Mouse (Mus musculus) gastrocnemius, adult 8-10 months (tissue): ENCODE results near the gene Ppp1r9b. TPM values are rescaled to one million over a fixed set of nuclear protein-coding genes. Genes with fewer than 3 reads are reported as not detected.
"Not testable (repeated sequence)": the region's sequence is repeated elsewhere in the genome, so short reads cannot be mapped to it uniquely, and the experiment has no call there.

ENCODE experiments used
- DNase-seq, 2 experiments: peaks; one replicate each; pipeline ENCODE4 v3.0.0; 2022; ENCODE audit warnings: low spot score in 2 of 2
- total RNA-seq, 4 experiments: library from RNA; stranded (reverse); gene quantifications; 2 replicates each; pipeline ENCODE4 v1.2.4; 2022

Ppp1r9b gene
- 10 to 100 TPM; 15.8 to 23.9 (median 19.4) TPM for total RNA-seq

DNA sequence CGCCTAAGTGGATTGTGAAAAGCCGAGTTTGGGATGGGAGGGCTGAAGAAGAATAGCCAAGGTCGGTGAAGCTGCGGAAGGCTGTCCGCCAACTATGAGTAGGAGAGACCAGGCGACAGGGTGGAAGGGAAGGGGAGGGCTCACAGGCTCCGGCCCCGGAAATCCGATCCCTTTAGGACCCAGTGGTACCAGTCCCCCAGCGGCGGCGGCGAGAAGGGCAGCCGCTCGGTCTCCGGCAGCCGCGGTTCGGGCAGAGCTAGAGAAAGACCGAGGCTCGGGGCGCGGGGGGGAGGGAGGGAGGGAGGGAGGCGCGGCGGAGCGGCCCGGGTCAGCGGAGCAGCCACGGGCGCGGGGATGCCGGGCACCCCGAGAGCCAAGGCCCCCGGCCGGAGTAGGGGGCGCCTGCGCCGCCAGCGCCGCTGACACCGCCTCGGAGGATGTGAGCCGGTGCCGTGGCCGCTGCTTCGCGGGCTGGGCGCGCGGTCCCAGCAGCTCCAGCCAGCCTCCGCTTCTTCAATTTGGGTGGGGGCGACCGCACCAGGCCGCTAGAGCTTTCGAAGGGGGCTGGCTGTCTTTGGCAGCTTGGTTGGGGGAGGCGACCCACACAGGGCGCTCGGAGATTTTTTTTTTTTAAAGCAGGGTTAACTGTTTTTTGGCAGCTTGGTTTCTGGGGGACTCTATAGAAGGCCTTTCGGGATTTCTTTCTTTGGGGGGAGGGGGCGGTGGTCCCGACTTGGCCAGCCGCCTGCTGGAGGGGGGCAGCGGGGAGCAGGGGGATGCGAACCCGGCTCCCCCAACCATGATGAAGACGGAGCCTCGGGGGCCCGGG lies at the start of gene Ppp1r9b:
Gene Ppp1r9b (plus strand): TSS at position 287 of the 829 bp plus-strand sequence.
- peak; percentile 87 to 89 for DNase-seq

DNA sequence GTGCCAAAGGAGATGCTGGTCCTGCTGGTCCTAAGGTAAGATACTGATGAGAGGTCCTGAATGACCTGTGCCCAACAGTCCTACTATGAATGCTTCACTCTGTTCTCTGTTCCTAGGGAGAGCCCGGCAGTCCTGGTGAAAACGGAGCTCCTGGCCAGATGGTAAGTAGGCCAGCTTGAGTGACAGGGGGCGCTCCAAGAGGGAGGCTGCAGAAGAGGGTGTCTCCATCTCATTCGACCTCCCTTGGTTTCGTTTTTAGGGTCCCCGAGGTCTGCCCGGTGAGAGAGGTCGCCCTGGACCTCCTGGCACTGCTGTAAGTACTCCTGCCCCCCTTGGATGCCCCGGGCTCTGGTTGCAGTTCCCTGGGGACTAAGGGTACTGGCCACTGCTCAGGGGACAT lies 49.7 kb upstream of the Ppp1r9b start:
- DNase-seq: no peak

DNA sequence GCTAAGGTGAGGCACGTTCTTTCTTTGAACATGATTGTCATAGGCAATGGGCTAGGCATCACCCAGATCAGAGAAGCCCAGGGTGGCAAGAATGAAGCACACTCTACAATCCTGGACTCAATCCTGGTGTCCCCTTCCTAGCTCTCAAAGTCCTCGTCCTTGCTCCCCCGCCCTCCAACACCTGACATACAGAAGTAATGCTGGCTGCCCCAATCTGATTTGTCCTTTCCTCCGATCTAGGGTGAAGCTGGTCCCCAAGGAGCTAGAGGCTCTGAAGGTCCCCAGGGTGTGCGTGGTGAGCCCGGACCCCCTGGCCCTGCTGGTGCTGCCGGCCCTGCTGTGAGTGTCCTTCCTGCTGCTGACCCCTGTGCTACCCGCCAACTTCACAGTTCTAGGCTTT lies 49.1 kb upstream of the Ppp1r9b start:
- DNase-seq: no peak

GRCm38 (mm10) chr11:94942282-94943023 lies 48.4 kb upstream of the Ppp1r9b start:
- no peak for DNase-seq

GRCm38 (mm10) chr11:94943054-94943453 lies 47.8 kb upstream of the Ppp1r9b start:
- DNase-seq: no peak

DNA sequence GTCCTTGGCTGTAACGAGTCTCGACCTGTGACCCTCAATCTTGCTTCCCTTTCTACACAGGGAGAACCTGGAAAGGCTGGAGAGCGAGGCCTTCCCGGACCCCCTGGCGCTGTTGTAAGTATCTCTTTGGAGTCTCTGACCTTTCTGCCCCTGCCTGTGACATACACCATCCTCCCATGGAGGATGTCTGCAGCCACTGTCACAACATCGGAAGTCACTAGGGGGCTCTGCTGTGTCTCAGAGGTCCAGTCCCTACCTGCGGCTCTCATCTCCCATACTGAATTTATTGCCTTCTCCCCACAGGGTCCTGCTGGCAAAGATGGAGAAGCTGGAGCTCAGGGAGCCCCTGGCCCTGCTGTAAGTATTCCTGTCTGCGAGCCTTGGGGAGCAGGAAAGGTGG lies 46.5 kb upstream of the Ppp1r9b start:
- no peak for DNase-seq

- DNase-seq: no peak
These were observed 45.6 kb upstream of the Ppp1r9b start for GRCm38 (mm10) chr11:94945236-94945635.

GRCm38 (mm10) chr11:94952169-94952568 lies 38.7 kb upstream of the Ppp1r9b start:
- DNase-seq: no peak

DNA sequence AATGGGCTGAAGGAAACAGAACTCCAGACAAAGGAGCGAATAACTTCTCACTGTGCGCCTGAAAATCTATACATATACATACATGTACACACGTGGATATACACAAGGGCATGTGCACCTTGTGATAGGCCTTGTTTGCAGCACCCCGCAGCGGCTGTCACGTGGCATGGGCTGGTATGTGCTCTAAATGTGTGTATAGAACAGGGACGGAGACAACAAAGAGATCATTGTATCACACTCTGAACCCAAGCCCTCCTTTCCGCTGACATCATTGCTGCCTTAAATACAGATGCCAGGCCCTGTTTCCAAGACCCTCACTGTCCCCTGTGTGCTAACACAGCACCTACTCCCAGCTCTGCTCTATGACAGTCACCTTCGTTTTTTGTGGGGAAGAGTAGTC lies 35.7 kb upstream of the Ppp1r9b start:
- no peak for DNase-seq

- DNase-seq: peak; percentile 40 to 70
These were observed 33.2 kb upstream of the Ppp1r9b start for GRCm38 (mm10) chr11:94957693-94958064.

- peak; percentile 82 to 91 for DNase-seq
These were observed 32.6 kb upstream of the Ppp1r9b start for GRCm38 (mm10) chr11:94958065-94958858.

GRCm38 (mm10) chr11:94962534-94963101 lies 28.2 kb upstream of the Ppp1r9b start:
- no peak for DNase-seq

GRCm38 (mm10) chr11:94967419-94967818 lies 23.4 kb upstream of the Ppp1r9b start, which contains the start of gene Hils1:
Hils1 (plus strand) TSS chr11:94967593.
- no peak for DNase-seq

DNA sequence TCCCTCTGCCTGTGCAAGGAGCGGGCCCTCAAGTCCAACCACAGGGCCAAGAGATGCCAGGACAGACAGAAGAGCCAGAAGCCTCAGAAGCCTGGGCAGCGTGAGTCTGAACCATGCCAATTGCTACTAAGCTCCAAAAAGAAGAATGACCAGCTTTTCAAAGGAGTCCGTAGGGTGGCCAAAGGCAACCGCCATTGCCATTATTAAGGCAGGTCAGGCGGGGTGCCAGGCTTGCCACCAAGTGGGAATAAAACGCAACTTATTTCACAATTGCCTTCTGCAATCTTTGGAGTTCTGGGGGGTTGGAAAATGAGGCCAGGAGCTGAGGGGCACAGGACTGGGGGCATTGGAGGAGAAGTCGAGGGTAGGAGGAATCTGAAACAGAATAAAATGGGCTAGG lies 22.6 kb upstream of the Ppp1r9b start:
- no peak for DNase-seq

- DNase-seq: not testable (repeated sequence)
These were observed 21.1 kb upstream of the Ppp1r9b start for GRCm38 (mm10) chr11:94969709-94970108.

DNA sequence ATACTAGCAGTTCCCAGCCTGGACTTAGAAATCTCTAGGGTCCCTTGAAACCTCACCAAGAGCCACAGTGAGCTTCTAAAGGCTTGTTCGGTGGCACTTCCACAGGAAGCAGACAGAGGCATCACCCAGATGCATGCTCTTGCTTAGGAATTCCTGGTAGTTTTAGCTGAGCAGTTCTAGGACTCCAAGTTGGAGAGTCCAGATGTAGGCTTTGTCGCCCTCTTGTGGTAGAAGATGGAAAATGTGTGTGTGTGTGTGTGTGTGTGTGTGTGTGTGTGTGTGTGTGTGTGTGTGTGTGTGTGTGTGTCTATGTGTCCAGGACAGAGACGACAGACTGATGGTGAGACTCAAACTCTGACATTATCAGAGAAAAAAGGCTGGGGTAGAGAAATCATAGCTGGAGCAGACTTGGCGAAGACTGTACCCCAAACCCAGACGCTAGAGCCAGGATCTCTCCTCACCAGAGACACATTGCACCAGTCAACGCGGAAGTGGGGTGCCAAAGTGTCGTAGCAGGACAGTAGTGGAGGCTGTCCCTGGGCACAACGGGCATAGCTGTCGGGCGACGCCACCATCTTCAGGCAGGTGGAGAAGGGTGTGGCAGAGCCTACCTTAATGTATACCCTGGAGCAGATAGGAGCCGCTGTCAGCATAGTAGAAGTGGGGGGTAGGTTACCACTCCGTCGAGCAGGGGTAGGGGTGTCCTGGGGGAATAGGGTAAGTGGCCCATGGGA lies 20.5 kb upstream of the Ppp1r9b start:
- DNase-seq: peak; percentile 59 to 66

GRCm38 (mm10) chr11:94971895-94972615 lies 18.8 kb upstream of the Ppp1r9b start:
- DNase-seq: no peak

DNA sequence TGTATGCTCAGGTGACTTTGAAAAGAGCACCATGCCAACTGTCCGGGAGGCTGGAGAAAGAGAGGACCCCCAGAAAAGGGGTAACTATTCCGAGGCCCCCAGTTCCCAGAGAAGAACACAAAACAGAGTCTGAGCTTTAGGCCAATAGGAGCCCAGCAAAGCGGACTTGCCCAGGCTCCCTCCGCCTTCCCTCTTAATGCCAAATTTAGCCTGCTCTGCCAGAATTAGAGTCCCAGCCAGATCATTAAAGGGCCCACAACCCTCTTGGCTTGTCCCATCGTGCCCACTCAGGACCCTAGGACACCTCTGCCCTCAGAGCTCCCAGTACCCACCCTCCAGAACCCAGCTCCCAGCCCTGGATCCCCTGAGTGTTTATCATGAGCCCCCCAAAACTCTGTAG lies 17.9 kb upstream of the Ppp1r9b start:
- DNase-seq: peak in 1 of 2 experiments; percentile 12

- peak in 1 of 2 experiments; percentile 68 for DNase-seq
These were observed 17.5 kb upstream of the Ppp1r9b start for GRCm38 (mm10) chr11:94973313-94973712.

GRCm38 (mm10) chr11:94974951-94975350 lies 15.9 kb upstream of the Ppp1r9b start:
- DNase-seq: peak in 1 of 2 experiments; percentile 36
